Mouse (Mus musculus): Measurements from ENCODE around the gene Tap2.
"Not testable (repeated sequence)": the region's sequence is repeated elsewhere in the genome, so short reads cannot be mapped to it uniquely, and the experiment has no call there.

Gene Tap2

GRCm38 (mm10) chr17:34215176-34215575, 11.8 kb downstream of the Tap2 start:
- DNase-seq (ENCODE audit: low spot score), result no peak

- no peak for DNase-seq (ENCODE audit: low spot score)
Observed at GRCm38 (mm10) chr17:34217216-34217928, 14.0 kb downstream of the Tap2 start.

DNA sequence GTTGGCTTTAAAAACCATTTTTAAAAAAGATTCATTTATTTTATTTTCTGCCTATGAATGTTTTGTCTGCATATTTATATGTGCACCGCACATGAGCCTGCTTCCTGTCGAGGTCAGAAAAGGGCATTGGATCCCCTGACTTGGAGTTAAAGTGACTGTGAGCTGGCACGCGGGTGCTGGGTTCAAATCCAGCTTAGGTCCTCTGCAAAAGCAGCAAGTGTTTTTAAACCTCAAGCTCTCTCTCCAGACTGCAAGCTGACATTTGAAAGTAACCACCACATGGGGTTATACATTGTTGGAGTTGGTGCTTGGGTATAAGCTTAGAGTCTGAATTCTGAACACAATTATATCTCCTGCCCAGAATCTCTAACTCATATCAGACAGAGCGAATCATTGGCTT, 14.7 kb downstream of the Tap2 start:
- DNase-seq (ENCODE audit: low spot score), result no peak

DNA sequence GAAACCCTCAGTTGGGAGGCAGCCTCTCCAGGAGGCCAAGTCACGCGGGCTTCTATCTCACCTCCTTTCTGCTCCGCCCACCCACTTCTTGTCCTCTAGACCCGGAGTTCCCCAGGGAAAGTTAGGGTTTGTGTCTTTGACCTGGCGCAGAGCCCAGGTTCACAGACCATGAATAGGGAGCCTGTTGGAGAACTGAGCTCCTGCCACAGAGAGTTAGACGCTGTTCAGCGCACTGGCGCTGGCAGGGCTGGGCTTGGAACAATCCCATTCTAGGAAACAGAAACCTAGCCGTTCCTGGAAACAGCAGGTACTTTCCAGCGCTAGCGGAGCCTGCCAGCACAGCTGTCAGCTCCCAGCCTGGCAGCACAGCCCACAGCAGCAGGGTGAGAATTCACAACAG, 15.3 kb downstream of the Tap2 start:
- DNase-seq (ENCODE audit: low spot score), result peak; percentile 59

- peak; percentile 39 for DNase-seq (ENCODE audit: low spot score)
Observed at GRCm38 (mm10) chr17:34219096-34219495, 15.8 kb downstream of the Tap2 start.

DNA sequence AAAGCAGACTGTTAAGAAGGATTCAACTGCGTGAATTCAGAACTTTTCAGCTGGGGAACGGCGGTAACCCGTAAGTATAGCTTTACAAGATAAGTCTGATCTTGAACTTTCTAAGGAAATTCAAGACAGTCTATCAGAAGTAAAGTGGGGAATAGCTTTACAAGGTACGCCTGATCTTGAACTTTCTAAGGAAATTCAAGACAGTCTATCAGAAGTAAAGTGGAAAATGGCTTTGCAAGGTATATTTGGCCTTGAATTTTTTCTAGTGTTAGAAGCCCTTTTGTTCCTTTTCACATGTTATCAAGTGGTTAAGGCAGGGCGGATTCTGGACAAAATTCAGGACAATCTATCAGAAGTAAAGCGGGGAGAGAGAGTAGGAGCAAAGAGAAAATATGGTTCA, 16.5 kb downstream of the Tap2 start:
- not testable (repeated sequence) for DNase-seq (ENCODE audit: low spot score)

- DNase-seq (ENCODE audit: low spot score), result not testable (repeated sequence)
Observed at GRCm38 (mm10) chr17:34220401-34220800, 17.1 kb downstream of the Tap2 start.

GRCm38 (mm10) chr17:34224816-34225215, 21.5 kb downstream of the Tap2 start:
- no peak for DNase-seq (ENCODE audit: low spot score)

DNA sequence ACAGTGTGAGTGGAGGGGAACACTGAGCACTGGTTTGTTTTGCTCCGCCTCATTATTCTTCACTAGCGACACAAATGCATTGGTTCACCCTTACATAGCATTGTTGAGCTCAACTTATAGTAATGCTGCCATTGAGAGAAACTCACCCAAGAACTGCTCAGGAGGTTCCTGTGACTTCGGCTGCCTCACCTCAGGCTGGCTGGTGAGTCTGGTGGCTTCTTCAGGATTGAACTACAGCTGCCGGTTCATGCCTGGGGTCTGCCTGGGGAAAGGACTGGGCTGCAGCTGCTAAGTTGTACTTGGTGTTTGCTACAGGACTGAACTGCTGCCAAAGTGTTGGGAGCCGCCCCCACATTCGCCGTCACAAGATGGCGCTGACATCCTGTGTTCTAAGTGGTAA, 22.1 kb downstream of the Tap2 start:
- no peak for DNase-seq (ENCODE audit: low spot score)

GRCm38 (mm10) chr17:34225911-34226310, 22.6 kb downstream of the Tap2 start:
- DNase-seq (ENCODE audit: low spot score), result not testable (repeated sequence)

- not testable (repeated sequence) for DNase-seq (ENCODE audit: low spot score)
Observed at GRCm38 (mm10) chr17:34230971-34231370, 27.6 kb downstream of the Tap2 start.

- DNase-seq (ENCODE audit: low spot score), result not testable (repeated sequence)
Observed at GRCm38 (mm10) chr17:34232021-34232420, 28.7 kb downstream of the Tap2 start.

- DNase-seq (ENCODE audit: low spot score), result peak; percentile 59
Observed at GRCm38 (mm10) chr17:34234926-34235325, 31.6 kb downstream of the Tap2 start.

- no peak for DNase-seq (ENCODE audit: low spot score)
Observed at GRCm38 (mm10) chr17:34236691-34237090, 33.4 kb downstream of the Tap2 start.

- DNase-seq (ENCODE audit: low spot score), result no peak
Observed at GRCm38 (mm10) chr17:34237741-34238140, 34.4 kb downstream of the Tap2 start.

DNA sequence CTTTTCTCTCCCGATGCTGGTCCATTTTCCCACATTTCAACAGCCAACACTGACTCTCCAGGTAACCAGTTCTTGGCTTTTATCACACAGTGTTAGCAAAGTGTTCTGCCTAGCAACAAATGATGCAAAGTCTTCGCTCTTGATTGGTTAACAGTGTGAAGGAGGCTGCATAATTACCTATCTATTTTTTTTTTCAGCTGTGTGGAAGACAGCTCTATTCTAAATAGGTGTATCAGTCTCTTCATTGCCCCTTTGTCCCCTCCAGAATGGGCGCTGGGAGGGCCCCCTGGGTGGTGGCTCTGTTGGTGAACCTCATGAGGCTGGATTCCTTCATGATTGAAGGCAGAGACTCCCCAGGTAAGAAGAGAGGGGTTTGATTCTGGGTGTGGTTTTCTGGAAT, 35.4 kb downstream of the Tap2 start, which contains the start of gene H2-Ob:
Gene H2-Ob, plus strand, starts transcription at position 198 of the 400 bp plus-strand sequence.
- DNase-seq (ENCODE audit: low spot score), result no peak

- no peak for DNase-seq (ENCODE audit: low spot score)
Observed at GRCm38 (mm10) chr17:34239601-34240041, 36.3 kb downstream of the Tap2 start.

- no peak for DNase-seq (ENCODE audit: low spot score)
Observed at GRCm38 (mm10) chr17:34240366-34240765, 37.0 kb downstream of the Tap2 start.

DNA sequence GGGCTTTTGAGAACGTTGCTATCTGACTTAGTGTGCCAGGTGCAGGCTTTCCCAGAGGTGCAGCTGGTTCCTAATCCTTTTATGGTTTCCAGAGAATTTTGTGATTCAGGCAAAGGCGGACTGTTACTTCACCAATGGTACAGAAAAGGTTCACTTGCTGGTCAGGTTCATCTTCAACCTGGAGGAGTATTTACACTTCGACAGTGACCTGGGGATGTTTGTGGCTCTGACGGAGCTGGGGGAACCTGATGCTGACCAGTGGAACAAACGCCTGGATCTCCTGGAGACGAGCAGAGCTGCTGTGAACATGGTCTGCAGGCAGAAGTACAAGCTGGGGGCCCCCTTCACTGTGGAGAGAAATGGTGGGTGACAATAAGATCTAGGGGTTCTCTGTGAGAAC, 37.6 kb downstream of the Tap2 start:
- no peak for DNase-seq (ENCODE audit: low spot score)

DNA sequence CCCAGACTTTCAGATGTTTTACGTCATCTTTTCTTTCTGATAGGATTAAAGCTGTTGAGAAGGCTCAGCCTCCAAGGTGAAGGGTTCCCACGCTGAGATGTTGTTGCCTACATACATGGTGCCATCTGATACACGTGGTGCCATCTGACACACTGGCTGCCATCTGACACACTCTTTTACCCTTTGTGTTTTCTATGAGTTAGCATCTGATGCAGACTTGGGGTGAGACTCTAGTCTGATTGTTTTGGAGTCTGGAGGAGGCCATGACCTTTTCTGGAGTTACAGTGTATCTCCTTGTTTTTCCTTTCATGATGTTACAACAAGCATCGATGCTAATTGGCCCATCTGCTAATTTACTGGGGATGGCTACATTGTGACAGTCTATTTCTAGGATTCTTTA, 41.3 kb downstream of the Tap2 start:
- no peak for DNase-seq (ENCODE audit: low spot score)

- no peak for DNase-seq (ENCODE audit: low spot score)
Observed at GRCm38 (mm10) chr17:34247047-34247446, 43.7 kb downstream of the Tap2 start.

- no peak for DNase-seq (ENCODE audit: low spot score)
Observed at GRCm38 (mm10) chr17:34248764-34249163, 45.4 kb downstream of the Tap2 start.

GRCm38 (mm10) chr17:34249361-34249760, 46.0 kb downstream of the Tap2 start:
- DNase-seq (ENCODE audit: low spot score), result no peak

DNA sequence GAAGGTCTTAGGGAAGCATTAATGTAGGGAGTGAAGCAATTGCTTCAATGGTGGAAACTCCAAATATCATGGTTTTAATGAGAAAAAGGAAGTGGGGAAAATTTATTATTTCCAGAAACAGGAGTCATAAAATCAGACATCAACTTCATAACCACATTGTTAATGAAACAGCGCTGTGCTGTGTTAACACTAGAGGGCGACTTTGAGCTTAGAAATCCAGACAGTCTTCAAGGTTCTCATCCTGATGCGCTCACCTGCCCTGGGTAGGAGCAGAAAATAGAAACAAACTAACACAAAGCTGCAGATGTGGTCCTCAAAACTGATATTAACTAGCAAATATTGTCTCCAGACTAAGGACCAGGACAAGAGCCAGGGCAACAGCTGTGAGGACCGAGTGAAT, 46.6 kb downstream of the Tap2 start:
- DNase-seq (ENCODE audit: low spot score), result no peak
